Mouse (Mus musculus) thymus, adult 2 months (tissue): Measurements from ENCODE around the gene Pde3a.

ENCODE experiments used
- CTCF ChIP-seq: fragments of 200-500 bp; IDR thresholded peaks from 2 replicates; pipeline ENCODE4 v1.5.1; 2012; ENCODE audit warnings: mild to moderate bottlenecking, control low read depth, low read length, moderate library complexity, borderline replicate concordance; ENCODE audit not compliant: control insufficient read depth, poor library complexity, insufficient read depth; ENCODE audit errors: extremely low read depth
- POLR2A ChIP-seq: fragments of 200-500 bp; IDR thresholded peaks from 2 replicates; pipeline ENCODE4 v1.6.1; 2012; ENCODE audit warnings: mild to moderate bottlenecking, low read length, control low read depth, moderate library complexity; ENCODE audit not compliant: control insufficient read depth, poor library complexity, insufficient read depth; ENCODE audit errors: extremely low read depth

DNA sequence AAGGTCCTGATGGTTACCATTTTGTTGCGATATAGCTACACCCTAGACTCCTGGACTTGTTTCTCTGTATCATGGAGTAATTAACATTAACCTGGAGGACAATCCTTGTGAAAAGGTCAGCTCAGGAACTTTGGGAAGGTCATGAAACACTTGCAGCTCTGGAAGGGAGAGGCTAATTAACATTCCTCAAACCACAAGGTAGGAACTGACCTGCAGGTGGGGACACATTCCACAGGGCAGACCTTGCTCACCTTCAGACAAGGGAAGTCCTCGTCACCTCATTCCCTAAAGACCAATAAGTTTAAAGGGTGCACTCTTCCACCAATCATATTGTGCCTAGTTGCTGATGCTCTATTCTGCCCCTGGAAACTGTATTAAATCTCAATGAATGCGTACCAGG lies 114.6 kb downstream of the Pde3a start:
- TF ChIP-seq CTCF (no peak), POLR2A (no peak)
